Mouse (Mus musculus) left cerebral cortex, adult 9 months (tissue): Measurements from ENCODE around the gene Txnl4b.

Source experiments
- DNase-seq, 2 experiments: peaks; one replicate each; pipeline ENCODE4 v3.0.0; 2022; ENCODE audit warnings: low spot score in 2 of 2

Txnl4b gene

DNA sequence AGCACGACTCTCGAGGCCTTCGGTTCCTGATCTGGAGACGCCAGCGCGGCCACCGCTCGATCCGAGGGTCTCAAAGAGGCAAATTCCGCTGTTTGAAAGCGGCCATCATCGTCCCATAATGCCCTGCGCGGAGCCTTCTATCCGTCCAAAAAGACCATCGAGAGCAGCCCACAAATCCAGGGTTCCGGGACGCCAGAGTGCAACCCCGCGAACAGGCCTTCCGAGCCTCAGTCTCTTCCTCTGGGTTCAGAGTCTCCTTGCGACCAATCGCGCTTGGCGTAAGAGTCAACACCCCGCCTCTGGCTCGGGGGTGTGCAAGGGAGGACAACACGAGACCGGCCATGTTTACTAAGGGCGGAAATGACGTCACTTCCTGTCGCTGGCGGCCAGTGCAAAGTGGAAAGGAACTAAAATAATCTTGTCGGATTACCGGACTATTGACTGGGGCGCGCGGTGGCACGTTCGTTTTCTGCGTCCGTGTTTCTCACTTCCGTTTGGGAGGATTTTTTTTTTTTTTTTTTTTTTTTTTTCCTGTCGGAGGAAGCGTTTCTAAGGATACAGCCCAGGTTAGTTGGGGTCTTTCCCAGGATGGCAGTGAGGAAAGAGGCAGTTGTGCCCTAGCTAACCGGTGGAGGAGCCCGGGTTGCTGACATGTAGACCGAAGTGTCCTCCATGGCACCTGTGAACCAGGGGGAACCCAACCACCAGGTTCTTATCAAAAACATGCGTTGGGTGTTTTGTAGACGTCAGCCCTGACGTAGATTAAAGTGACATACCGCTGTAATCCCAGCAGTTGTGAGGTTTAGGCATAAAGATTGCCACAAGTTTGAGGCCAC is at the start of gene Txnl4b, which contains the start of gene Dhx38:
Txnl4b (plus strand) TSS at position 395 of the 836 bp plus-strand sequence.
Dhx38 (minus strand) TSS at position 364 of the 836 bp plus-strand sequence.
- peak; percentile 99 to 100 for DNase-seq

DNA sequence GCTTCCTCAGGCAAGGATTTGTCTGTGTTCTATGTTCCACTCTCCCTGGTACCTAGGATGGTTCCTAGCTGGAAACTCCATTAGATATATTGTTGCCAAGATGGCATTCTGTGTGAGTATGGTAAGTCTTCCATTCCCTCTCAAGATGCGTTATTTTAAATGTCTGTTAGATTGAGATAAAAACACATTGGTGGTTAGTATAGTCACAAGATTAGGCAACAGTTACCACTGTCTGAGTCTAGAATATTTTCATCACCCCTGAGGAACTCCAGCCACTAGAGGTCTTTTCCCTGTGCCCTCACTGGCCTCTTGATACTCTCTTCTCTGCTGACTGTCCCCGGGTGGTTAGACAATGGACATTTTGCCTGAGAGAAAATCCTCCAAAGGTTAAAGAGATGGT is 41.7 kb upstream of the Txnl4b start:
- DNase-seq: no peak

DNA sequence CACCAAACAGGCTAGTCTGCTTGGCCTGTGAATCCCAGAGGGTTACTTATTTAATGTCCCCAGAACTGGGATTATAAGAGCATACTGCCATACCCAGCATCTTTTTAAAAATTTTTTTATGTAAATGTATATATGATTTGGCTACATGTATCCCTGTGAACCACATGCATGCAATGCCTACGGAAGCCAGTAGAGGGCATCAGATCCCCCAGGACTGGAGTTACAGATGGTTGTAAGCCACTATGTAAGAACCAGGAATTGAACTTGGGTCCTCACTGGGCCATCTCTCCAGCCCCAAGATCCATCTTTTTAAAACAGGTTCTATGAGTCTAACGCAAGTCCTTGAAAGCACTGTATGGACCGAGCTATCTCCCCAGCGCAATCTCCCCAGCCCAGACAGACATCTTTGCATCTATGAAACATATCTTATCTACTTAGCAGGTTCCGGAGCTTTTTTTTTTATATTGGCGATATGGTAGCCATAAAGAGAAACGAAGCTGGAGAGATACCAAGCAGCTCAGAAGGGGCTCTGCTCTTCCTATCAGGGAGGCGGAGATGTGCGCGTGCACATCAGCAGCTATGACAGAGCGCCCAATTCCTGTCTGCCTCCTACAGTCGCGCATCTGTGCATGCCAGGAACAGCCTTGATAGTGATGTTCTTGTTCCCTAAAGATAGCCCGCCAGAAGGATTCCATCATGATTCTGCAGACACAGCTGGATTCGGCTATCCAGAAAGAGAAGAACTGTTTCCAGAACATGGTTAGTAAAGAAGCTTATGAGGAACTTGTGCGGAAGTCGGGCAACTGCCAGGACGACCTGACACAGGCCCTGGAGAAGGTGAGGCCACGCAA is 30.3 kb upstream of the Txnl4b start:
- peak in 1 of 2 experiments; percentile 35 for DNase-seq

DNA sequence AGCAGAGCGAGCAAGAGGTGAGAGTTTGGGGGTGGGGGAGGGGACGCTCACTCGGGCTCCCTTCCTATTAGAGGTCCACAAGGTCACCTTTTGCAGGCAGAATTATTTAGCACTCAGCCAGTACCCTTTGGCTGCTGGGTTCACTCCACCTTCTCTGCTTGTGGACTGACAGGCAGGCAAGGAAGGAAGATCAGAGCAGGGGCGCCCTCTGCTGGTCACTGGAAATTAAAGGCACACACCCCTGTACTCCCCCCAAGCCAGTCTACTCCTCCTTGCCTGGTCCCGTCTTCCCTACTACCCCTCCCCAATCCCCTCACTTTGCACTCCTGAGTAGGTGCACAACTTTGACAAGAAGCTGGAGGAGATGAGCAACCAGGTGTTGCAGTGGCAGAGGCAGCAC is 29.0 kb upstream of the Txnl4b start:
- peak; percentile 46 to 87 for DNase-seq

DNA sequence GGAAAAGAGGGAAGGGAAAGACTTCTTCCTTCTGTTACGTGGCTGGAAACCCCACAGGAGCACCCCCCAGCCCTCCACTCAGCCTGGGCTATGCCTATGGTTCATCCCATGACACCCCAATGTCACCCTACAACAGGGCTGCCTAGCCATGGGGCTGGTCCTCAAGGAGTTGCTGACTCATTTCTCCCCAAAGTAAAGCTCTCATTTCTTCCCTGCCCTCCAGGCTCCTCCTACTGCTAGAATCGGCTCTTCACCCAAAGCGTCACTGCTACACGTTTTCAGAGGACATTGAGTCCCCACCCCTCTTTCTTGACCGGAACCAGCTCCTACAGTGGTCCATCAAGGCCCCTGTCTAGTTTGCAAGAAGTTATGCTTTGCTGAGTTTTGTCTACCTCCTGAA is 23.5 kb upstream of the Txnl4b start:
- DNase-seq: no peak

DNA sequence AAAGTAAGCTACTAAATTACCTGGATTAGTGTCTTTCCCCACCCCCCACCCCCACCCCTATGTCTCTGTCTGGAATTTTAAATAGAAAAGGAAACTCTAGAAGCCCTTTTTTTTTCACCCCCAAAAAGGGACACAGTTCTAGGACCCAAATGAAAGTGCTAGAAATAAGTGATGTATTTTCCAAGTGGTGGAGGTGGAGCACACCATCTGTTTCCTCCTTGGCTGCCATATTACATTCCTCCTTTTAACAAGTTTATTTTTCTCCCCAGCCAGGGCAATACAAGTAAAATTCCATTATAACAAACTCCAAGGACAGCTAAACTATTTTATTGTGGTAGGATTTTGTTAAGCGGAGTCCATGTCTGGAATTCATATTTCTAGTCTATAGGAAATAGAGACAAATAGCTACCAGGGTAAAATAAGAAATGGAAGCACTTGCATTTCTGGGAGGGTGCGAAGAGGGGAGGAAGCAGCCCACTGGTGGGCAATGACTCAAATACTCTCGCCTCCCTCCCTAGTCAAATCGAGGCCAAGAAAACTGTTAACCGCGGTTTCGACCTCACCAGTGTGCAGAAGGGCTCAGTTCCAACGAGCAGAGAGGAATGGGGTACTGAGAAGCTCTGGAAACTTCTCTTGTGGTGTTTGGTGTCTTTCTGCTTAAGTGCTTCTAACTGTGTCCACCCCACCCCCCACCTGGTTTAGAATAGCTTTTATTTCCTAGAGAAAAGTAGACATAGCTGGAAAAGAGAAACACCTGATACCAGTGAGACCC is 22.8 kb upstream of the Txnl4b start:
- DNase-seq: peak in 1 of 2 experiments; percentile 41

DNA sequence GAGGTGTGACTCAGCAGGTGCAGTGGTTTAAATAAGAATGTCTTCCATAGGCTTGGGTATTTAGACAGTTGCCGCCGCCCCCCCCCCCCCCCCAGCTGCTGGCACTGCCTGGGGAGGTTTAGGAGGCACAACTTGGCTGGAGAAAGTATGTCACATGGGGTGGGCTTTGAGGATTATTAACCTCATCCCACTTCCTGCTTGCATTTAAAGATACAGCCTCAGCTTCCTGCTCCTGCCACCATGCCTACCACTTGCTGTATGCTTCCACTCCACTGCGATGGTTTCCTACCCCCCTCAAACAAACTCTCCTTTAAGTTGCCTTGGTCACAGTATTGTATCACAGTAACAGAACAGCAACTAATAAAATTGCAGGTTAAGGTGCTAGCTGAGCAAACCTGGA is 21.6 kb upstream of the Txnl4b start:
- DNase-seq: no peak

DNA sequence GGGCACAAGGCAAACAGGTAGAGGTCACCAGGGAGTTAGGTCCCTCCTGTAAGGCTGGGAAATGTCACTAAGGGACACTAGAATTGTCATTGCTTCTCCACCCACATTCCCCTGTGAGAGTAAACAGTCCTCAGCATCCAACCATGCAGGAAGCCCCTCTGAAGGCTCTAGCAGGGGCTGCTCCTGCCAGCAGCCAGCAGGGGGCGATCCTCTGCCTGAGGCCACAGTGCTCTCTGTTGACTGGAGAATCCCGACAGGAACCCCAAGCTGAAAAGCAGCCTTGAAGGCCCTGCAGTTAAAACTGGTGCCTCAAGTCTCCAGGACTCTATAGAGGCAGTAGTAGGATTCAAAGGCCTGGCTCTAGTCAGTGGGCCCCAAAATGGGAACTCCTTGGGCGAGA is 14.0 kb upstream of the Txnl4b start:
- DNase-seq: no peak

DNA sequence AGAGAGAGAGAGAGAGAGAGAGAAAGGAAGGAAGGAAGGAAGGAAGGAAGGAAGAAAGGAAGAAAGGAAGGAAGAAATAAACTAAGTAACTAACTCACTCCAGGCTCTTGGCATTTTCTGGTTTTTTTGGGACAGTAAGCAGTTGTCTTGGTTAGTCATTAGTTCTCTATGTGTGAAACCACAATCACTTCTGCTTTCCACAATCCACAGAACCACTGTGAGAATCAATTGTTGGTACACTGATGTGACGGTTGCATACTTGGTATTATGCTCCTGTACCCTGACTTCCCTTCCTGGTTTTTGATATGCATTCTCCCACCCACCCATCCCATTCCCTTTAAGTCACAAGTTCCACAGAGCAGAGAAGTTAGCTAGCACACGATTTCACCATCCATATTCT is 1.8 kb upstream of the Txnl4b start:
- DNase-seq: no peak

DNA sequence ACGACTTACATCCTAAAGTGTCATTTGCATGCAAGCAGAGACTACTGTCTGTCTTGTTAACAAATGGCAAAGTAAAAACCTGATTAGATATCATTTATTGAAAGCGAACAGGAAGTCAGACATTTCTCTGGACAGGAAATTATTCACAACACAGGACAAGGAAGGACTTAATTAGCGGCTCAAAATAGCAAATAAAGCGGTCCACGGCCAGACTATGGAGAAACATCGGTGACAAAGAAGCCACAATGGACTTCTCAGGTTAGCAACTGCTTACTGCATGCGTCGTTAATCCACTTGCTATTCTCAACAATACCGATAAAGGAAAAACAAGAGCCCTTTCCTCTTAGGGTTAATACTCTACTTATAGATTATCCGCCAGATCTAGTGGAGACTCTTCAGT is 926 bp upstream of the Txnl4b start:
- no peak for DNase-seq

DNA sequence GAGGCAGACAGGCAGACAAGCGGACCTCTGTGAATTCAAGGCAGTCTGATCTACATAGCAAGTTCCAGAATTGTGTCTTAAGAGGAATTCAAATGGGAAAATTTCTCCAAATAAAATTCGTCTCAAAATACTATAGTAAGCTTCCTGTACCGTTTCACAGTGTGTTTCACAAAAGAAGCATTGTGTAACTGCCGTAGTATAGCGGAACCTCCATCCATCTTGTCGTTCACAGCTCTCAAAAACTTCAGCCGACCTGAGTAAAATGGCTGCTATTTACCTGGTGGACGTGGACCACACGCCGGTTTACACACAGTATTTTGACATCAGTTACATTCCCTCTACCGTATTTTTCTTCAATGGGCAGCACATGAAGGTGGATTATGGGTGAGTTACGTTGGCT is 5.4 kb downstream of the Txnl4b start:
- DNase-seq: no peak

DNA sequence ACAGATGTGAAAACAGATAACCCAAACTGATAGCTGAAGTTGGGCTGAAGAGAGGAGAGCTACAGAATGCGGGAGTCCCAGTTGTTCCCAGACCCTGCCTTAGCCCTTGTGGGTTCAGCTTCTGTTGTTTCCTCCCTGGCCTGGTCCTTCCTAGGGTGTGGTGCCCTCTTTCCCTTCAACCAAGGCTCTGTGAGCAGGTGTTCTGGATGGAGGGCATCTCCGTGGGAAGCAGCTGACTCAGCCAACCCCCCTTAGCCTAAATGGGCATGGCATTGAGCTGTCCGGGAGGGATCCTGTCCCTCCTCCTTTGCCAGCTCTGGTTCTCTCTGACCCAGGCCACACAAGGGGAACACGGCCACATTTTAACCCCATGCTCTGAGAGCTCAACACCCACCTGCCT is 10.6 kb downstream of the Txnl4b start:
- no peak for DNase-seq

DNA sequence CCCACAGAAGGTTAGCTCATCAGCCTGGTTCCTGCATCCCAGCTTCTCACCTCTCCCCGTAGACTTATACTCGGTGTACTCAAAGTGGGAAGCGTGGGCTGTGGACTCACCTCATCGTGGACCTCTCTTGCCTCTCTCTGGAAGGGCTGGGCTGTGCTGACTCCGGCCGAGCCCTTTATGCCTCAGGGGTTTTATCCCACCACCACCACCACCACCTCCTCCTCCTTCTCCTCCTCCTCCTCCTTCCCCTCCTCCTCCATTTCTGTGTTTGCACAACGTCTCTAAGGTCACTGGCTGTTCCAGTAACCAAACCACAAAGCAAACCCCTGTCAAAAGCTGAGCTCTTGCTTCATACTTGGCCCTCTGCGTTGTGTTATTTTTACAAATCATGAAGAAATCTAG is 13.2 kb downstream of the Txnl4b start, which contains the start of gene Hp:
Hp (minus strand) TSS at position 273 of the 402 bp plus-strand sequence.
- DNase-seq: no peak

DNA sequence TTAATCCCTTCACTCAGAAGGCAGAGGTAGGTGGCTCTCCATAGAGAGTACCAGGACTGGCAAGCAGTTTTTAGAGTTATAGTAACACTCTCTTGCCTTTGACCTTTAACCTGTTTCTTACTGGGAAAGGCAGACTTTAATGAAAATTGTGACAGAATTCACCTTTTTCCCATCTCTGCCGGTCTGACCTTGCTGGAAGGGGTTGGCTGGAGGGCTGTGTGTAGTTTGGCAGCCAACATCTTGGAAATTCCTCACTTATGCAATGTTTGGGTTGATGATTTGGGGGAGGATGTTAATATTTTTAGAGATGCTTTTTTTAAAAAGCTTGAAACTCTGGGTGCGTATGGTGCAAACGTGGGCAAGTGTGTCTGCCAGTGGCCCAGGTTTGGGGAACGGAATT is 18.6 kb downstream of the Txnl4b start:
- DNase-seq: no peak

DNA sequence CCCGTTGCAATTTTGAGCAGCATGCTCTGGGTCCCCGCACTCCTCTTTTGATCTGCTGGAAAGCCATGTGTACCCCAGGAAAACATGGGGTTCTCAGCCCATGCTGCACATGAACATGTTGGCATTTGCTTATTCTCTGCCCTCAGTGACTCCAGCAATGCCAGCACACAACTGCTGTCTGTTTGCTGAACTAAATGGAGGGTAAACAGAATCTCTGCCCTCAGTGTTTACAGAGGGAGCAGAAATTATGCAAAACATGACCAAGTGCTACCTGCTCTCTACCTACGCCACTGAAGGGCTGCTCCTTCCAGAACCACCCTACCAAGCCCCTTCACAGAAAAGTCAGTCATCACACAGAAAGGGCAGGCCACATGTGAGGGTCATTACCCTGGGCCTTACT is 19.1 kb downstream of the Txnl4b start:
- no peak for DNase-seq

DNA sequence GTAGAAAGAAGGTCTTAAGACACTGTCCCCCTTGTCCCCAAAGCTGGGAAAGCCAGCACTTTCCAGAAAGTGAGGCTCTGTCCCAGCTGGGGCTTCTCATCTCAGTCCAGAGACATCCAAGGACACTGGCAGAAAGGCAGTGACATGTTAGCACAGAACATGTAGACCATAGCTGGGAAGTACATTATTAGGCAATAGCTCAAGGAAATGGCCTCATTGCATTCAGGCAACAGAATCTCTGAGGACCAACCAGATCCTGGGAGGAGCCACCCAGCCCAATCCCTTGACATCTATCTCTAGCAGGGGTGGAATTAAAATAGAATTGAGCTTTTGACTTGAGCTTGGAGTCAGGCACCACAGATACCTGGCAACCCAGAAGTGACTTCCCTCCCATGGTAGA is 20.0 kb downstream of the Txnl4b start:
- DNase-seq: no peak

DNA sequence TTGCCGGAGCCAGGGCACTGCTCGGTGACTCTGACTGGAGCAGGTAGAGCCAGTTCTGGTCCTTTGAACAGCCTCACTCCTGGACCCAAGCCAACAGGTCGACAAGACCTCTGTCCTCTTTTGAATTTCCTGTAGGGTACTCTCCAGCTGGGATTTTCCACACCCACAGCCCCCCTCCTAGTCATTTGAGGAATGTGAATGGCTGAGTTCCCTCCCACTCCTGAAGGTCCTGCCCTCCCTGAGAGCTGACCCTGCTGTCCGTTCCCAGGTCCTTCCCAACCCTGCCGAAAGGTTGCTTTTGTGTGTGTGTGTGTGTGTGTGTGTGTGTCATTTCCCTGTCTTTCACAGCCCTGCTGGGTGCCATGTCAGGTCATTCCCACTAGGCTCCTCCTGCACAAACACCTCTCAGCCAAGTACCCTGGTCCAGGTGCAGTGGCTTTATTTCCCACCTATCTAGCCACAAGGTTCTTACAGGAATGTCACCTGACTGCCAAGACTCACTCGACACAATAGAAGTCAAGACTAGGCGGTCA is 21.3 kb downstream of the Txnl4b start:
- no peak for DNase-seq

DNA sequence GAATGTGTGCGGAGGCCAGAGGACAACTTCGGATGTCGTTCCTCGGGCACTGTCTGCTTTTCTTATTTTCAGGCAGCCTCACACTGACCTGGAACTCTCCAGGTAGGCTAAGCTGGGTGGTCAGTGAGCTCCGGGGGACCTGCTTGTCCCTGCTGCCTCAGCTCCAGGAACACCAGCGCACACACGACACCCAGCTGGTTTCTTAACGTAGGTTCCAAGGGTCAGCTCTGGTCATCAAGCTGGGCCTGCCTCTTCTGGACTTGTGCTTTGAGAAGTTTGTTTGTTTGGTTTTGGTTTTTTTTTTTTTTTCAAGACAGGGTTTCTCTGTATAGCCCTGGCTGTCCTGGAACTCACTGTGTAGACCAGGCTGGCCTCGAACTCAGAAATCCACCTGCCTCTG is 25.2 kb downstream of the Txnl4b start:
- no peak for DNase-seq

DNA sequence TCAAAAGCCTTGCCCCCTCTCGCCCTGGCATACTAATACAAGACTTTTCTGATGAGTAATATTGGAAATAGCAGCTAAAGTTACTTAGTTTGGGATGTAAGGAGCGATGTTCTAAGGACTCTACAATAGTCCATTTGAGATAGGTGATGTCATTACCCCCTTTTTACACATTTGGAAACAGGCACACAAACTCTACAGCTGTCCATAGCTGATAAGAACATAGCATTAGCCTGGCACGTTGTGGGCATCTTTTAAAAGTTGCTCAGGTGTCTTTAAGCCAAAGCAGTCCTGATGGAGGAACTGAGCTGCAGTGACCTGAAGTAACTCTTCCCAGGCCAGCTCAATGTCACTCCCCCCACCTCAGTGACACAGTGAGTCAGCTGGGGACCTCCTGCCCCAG is 25.7 kb downstream of the Txnl4b start:
- DNase-seq: no peak

DNA sequence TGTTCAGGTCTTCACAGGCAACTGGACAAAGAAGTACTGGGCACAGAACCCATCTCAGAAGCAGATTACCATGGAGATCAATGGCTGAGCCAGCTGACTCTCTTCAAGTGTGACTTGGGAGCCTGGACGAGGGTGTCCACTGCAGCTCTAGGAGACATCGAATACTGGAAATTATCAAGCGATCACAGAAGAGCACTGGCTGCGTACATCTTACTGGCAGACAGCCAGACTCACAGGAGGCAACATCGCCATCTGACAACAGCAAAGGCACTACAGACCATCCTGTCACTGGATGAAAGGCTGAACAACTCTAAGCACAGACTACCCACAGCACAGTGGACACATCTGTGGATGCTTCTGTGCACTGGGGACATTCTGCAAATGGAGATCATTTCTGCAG is 26.5 kb downstream of the Txnl4b start:
- no peak for DNase-seq

DNA sequence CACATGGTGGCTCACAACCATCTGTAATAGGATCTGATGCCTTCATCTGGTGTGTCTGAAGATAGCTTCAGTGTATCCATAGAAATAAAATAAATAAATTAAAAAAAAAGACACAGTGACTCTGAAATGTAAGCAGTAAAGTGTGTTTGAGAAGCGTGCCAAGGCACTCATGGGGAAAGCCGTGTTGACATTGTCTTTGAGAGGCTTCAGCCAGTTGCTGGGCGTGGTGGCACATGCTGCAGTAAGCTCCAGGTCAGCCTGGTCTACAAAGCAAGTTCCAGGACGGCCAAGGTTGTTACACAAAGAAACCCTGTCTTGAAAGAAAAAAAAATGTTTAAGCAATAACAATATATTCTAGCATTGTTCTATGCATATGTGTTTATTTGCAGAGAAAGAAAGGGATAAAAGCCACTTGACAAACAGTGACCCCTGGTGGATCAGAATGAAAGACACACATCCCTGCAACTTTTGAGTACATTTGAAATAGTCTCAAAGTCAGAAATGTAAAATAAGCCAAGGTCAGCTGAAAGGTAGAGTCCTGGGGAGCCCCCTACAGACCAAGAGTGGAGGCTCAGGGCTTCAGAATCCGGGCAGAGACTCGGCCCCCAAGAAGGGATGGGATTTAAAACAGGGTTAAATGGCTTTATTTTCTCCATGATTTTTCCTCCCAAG is 27.6 kb downstream of the Txnl4b start:
- no peak for DNase-seq
